Comparison of ENCODE assay signal across 8 mouse cellular contexts in the genomic region with DNA sequence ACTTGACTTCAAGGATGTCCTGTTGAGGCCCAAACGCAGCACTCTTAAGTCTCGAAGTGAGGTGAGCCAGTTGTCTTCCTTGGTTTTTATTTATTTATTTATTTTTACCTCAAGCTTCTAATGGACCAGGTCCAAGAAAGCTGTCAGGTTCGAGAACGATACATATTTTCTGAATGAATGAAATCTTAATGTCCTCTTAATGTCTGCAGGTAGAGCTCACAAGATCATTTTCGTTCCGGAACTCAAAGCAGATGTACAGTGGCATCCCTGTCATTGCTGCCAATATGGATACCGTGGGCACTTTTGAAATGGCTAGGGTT. TPM values are rescaled to one million over a fixed set of nuclear protein-coding genes. Genes with fewer than 3 reads are reported as not detected.
DNase-seq lines count a peak whose midpoint lies in the region; ATAC-seq lines count a peak whose summit lies in the region.

No protein-coding gene starts in this region.

- peak overlapping the region; percentile 91; the same call in 1 of the 2 replicates for H3K27ac ChIP-seq in limb, embryonic 13.5 days
- no peak overlapping the region for H3K27ac ChIP-seq in stomach, embryonic 14.5 days (ENCODE audit: low read length)

- peaks cover 42% of the 10 kb centered on the region for H3K4me1 ChIP-seq in megakaryocyte, embryonic 14.5 days
- peaks cover 17% of the 10 kb centered on the region for H3K4me1 ChIP-seq in limb, embryonic 13.5 days
- 0 out of 2 replicates have a peak, but pooled peaks cover 9% of the 10 kb centered on the region for H3K4me1 ChIP-seq in stomach, embryonic 14.5 days (ENCODE audit: control insufficient read depth, insufficient read depth, low read length)

- no peaks in the 10 kb centered on the region for H3K27me3 ChIP-seq in megakaryocyte, embryonic 14.5 days (replicated peaks)
- H3K27me3 ChIP-seq in limb, embryonic 13.5 days = no peaks in the 10 kb centered on the region
- H3K27me3 ChIP-seq in stomach, embryonic 14.5 days (ENCODE audit: control insufficient read depth, insufficient read depth, low read length) = no peaks in the 10 kb centered on the region

- H3K9ac ChIP-seq in limb, embryonic 13.5 days = peak overlapping the region; percentile 91
- H3K9ac ChIP-seq in stomach, embryonic 14.5 days (replicated peaks; ENCODE audit: low read depth, low read length) = peak overlapping the region; percentile 64; the same call in 1 of the 2 replicates

- no peaks in the 10 kb centered on the region for H3K9me3 ChIP-seq in megakaryocyte, embryonic 14.5 days
- H3K9me3 ChIP-seq in limb, embryonic 13.5 days = no peaks in the 10 kb centered on the region
- no peaks in the 10 kb centered on the region for H3K9me3 ChIP-seq in stomach, embryonic 14.5 days (ENCODE audit: control insufficient read depth, low read depth, low read length)

- WGBS in limb, embryonic 13.5 days = 79% methylated on average over 7 of the region's 7 CpGs
- 73% methylated on average over 7 of the region's 7 CpGs for WGBS in stomach, embryonic 14.5 days

- peak overlapping the region; percentile 94 for H3K4me2 ChIP-seq in limb, embryonic 13.5 days (replicated peaks)
- H3K4me2 ChIP-seq in stomach, embryonic 14.5 days (replicated peaks; ENCODE audit: low read depth, low read length) = peak overlapping the region; percentile 66

- H3K36me3 ChIP-seq in megakaryocyte, embryonic 14.5 days (replicated peaks; ENCODE audit: low read length) = peaks cover 55% of the 10 kb centered on the region
- H3K36me3 ChIP-seq in limb, embryonic 13.5 days = peaks cover 40% of the 10 kb centered on the region
- H3K36me3 ChIP-seq in stomach, embryonic 14.5 days (ENCODE audit: control insufficient read depth, insufficient read depth, low read length) = peaks cover 31% of the 10 kb centered on the region

- no peak for ATAC-seq in megakaryocyte, adult 5-6 weeks (ENCODE audit: poor library complexity, severe bottlenecking)
- no peak for ATAC-seq in limb, embryonic 13.5 days (ENCODE audit: low FRiP score, low read depth)
- ATAC-seq in stomach, embryonic 14.5 days (ENCODE audit: insufficient number of reproducible peaks, insufficient read depth, low FRiP score, low read depth) = no peak

- peak overlapping the region; percentile 99 for H3K4me3 ChIP-seq in megakaryocyte, embryonic 14.5 days (replicated peaks)
- peak overlapping the region; percentile 87 for H3K4me3 ChIP-seq in limb, embryonic 13.5 days
- H3K4me3 ChIP-seq in stomach, embryonic 14.5 days (ENCODE audit: low read depth, low read length) = peak overlapping the region; percentile 83

- peak; percentile 63 for DNase-seq in cerebellum, adult 9-10 months
- DNase-seq in cerebellum, adult 18-20 months = no peak
- no peak for DNase-seq in frontal cortex, adult 2 months (ENCODE audit: extremely low spot score in 1 of 2, low spot score in 1 of 2)
- no peak for DNase-seq in B cell, adult 2 months

RNA-seq across cellular contexts. Expression of a gene that starts 0.8 kb away (rescaled TPM):
- 10.8 and 102 TPM in 2 replicates for polyA plus RNA-seq in megakaryocyte, embryonic 14.5 days (2012; ENCODE audit: insufficient read depth, low replicate concordance)
- total RNA-seq in megakaryocyte, adult 5-6 weeks (2015) = 421 and 452 TPM in 2 replicates
- 297 and 326 TPM in 2 replicates for total RNA-seq in megakaryocyte, adult 5-6 weeks (2017)
- polyA plus RNA-seq in limb, embryonic 13.5 days (2015; fragmentation: Nextera tagmentation; extraction: Ambion mirVana) = 606 and 624 TPM in 2 replicates
- polyA plus RNA-seq in stomach, embryonic 14.5 days (2014; fragmentation: Nextera tagmentation; extraction: Ambion mirVana) = 535 and 580 TPM in 2 replicates
- 351 and 383 TPM in 2 replicates for polyA plus RNA-seq in frontal cortex, adult 2 months (2012; rRNA removed)

RNA-seq across cellular contexts. Expression of a gene that starts 1.0 kb away (rescaled TPM):
- 12.5 and 39.5 TPM in 2 replicates for polyA plus RNA-seq in megakaryocyte, embryonic 14.5 days (2012; ENCODE audit: insufficient read depth, low replicate concordance)
- 24.0 and 24.8 TPM in 2 replicates for total RNA-seq in megakaryocyte, adult 5-6 weeks (2015)
- 26.2 and 29.7 TPM in 2 replicates for total RNA-seq in megakaryocyte, adult 5-6 weeks (2017)
- 70.2 and 72.7 TPM in 2 replicates for polyA plus RNA-seq in limb, embryonic 13.5 days (2015; fragmentation: Nextera tagmentation; extraction: Ambion mirVana)
- polyA plus RNA-seq in stomach, embryonic 14.5 days (2014; fragmentation: Nextera tagmentation; extraction: Ambion mirVana) = 56.8 and 63.6 TPM in 2 replicates
- 30.6 and 33.0 TPM in 2 replicates for polyA plus RNA-seq in frontal cortex, adult 2 months (2012; rRNA removed)

RNA-seq across cellular contexts. Expression of a gene that starts 8.9 kb away (rescaled TPM):
- polyA plus RNA-seq in megakaryocyte, embryonic 14.5 days (2012; ENCODE audit: insufficient read depth, low replicate concordance) = 15.6 and 18.7 TPM in 2 replicates
- total RNA-seq in megakaryocyte, adult 5-6 weeks (2015) = 24.2 and 27.2 TPM in 2 replicates
- total RNA-seq in megakaryocyte, adult 5-6 weeks (2017) = 25.1 and 39.8 TPM in 2 replicates
- polyA plus RNA-seq in limb, embryonic 13.5 days (2015; fragmentation: Nextera tagmentation; extraction: Ambion mirVana) = 43.4 and 44.0 TPM in 2 replicates
- 44.2 and 45.5 TPM in 2 replicates for polyA plus RNA-seq in stomach, embryonic 14.5 days (2014; fragmentation: Nextera tagmentation; extraction: Ambion mirVana)
- 19.2 and 21.7 TPM in 2 replicates for polyA plus RNA-seq in frontal cortex, adult 2 months (2012; rRNA removed)

RNA-seq across cellular contexts. Expression of a gene that starts 12.4 kb away (rescaled TPM):
- polyA plus RNA-seq in megakaryocyte, embryonic 14.5 days (2012; ENCODE audit: insufficient read depth, low replicate concordance) = 3.3 and 20.1 TPM in 2 replicates
- 30.5 and 34.4 TPM in 2 replicates for total RNA-seq in megakaryocyte, adult 5-6 weeks (2015)
- 27.0 and 28.3 TPM in 2 replicates for total RNA-seq in megakaryocyte, adult 5-6 weeks (2017)
- 68.7 and 69.5 TPM in 2 replicates for polyA plus RNA-seq in limb, embryonic 13.5 days (2015; fragmentation: Nextera tagmentation; extraction: Ambion mirVana)
- polyA plus RNA-seq in stomach, embryonic 14.5 days (2014; fragmentation: Nextera tagmentation; extraction: Ambion mirVana) = 54.8 and 55.8 TPM in 2 replicates
- 46.0 and 46.7 TPM in 2 replicates for polyA plus RNA-seq in frontal cortex, adult 2 months (2012; rRNA removed)

RNA-seq across cellular contexts. Expression of a gene that starts 22.7 kb away (rescaled TPM):
- polyA plus RNA-seq in megakaryocyte, embryonic 14.5 days (2012; ENCODE audit: insufficient read depth, low replicate concordance) = 0.23 TPM in 1 of 2 replicates, not detected in the other
- total RNA-seq in megakaryocyte, adult 5-6 weeks (2015) = 1.0 and 1.4 TPM in 2 replicates
- 0.26 and 0.89 TPM in 2 replicates for total RNA-seq in megakaryocyte, adult 5-6 weeks (2017)
- polyA plus RNA-seq in limb, embryonic 13.5 days (2015; fragmentation: Nextera tagmentation; extraction: Ambion mirVana) = 0.91 and 1.0 TPM in 2 replicates
- polyA plus RNA-seq in stomach, embryonic 14.5 days (2014; fragmentation: Nextera tagmentation; extraction: Ambion mirVana) = 0.59 and 1.6 TPM in 2 replicates
- 0.78 and 1.2 TPM in 2 replicates for polyA plus RNA-seq in frontal cortex, adult 2 months (2012; rRNA removed)
